Comparison of ENCODE assay signal across 13 mouse cellular contexts in the genomic region with DNA sequence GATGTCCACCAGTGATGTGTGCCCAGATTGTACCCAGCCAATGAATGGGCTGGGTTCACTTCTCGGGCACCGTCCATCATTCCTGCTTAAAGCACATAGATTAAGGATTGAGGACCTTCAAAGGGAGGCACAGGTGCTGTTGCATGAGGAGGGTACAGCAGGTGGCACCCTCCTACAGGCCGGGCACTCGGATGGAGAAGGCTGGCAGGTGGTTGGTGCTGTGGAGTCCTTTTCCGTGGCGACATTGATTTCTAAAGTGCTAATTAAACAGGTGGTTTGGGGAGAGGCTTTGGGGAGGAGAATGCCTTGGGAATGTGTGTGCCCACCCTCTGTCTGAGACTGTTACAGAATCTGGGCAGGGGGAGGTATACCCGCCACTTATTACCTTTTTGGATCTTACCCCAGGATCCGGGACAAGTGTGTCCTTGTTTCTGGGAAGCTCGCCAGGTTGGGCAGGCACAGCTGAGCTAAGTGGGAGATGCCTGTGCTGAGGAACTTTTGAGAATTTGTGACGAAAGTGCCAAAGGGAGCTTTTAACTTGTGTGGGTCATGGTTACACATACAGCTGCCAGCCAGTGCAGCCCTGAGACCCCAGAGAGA. TPM values are rescaled to one million over a fixed set of nuclear protein-coding genes. Genes with fewer than 3 reads are reported as not detected.
DNase-seq lines count a peak whose midpoint lies in the region; ATAC-seq lines count a peak whose summit lies in the region.
"Had no signal": no experiment of that assay in that cellular context is flagged by ENCODE, and none has a peak within 500 bp of the region (broad histone marks: within the 10 kb centered on the region; RNA-seq: fewer than 3 reads in every experiment).

No protein-coding gene starts in this region.

- 73% methylated on average over 10 of the region's 10 CpGs for WGBS in heart, embryonic 12.5 days
- 58% methylated on average over 10 of the region's 10 CpGs for WGBS in heart, embryonic 16.5 days

- no peaks in the 10 kb centered on the region for H3K9me3 ChIP-seq in heart, embryonic 12.5 days (replicated peaks)
- H3K9me3 ChIP-seq in heart, embryonic 16.5 days (replicated peaks; ENCODE audit: control insufficient read depth, low read length): no peaks in the 10 kb centered on the region
- H3K9me3 ChIP-seq: liver, embryonic 15.5 days had no signal

- H3K4me3 ChIP-seq in heart, embryonic 12.5 days: no peak overlapping the region
- no peak overlapping the region for H3K4me3 ChIP-seq in heart, embryonic 16.5 days (ENCODE audit: low read length)
- H3K4me3 ChIP-seq: erythroblast, embryonic 14.5 days; liver, embryonic 15.5 days had no signal

- no peak for ATAC-seq in heart, embryonic 12.5 days (ENCODE audit: insufficient number of reproducible peaks, low FRiP score)
- ATAC-seq in heart, embryonic 16.5 days (replicated peaks; ENCODE audit: extremely low read depth, insufficient read depth, low FRiP score): peak; percentile 16; the same call in 1 of the 2 replicates

- intact Hi-C loops in heart, postnatal 25 days (cut with DNase I): no loop called here

- peak overlapping the region; percentile 32; the same call in 1 of the 2 replicates for H3K27ac ChIP-seq in heart, embryonic 12.5 days (ENCODE audit: poor library complexity, severe bottlenecking)
- peak overlapping the region; percentile 80 for H3K27ac ChIP-seq in heart, embryonic 16.5 days (ENCODE audit: low read length)
- H3K27ac ChIP-seq: liver, embryonic 15.5 days had no signal

- DNase-seq in heart, postnatal 25 days (ENCODE audit: low spot score): no peak
- peak; percentile 46 to 61 for DNase-seq in adrenal gland, postnatal 36 days
- peak; percentile 60 for DNase-seq in lung, postnatal 25 days (ENCODE audit: low spot score)
- DNase-seq in Muller cell, postnatal 12 days (ENCODE audit: inconsistent ontology term): no peak
- DNase-seq in kidney, adult 11 months: no peak
- DNase-seq in c-Kit-positive CD71-positive TER-119-positive erythroid progenitor cells, embryonic 14.5 days (ENCODE audit: low spot score): no peak
- DNase-seq: cerebellum, adult 9-10 months; kidney, postnatal 14 days; thymus, postnatal 36 days had no signal

- peaks cover 41% of the 10 kb centered on the region for H3K4me1 ChIP-seq in heart, embryonic 12.5 days (replicated peaks)
- H3K4me1 ChIP-seq in heart, embryonic 16.5 days (ENCODE audit: control insufficient read depth, insufficient read depth, low read length): peaks cover 27% of the 10 kb centered on the region
- H3K4me1 ChIP-seq: liver, embryonic 15.5 days had no signal

- H3K36me3 ChIP-seq in heart, embryonic 12.5 days: no peaks in the 10 kb centered on the region
- H3K36me3 ChIP-seq in heart, embryonic 16.5 days (ENCODE audit: control insufficient read depth, insufficient read depth): no peaks in the 10 kb centered on the region
- H3K36me3 ChIP-seq: liver, embryonic 15.5 days had no signal

- 0 out of 2 replicates have a peak, but pooled peaks cover 7% of the 10 kb centered on the region for H3K27me3 ChIP-seq in heart, embryonic 12.5 days (replicated peaks)
- H3K27me3 ChIP-seq in heart, embryonic 16.5 days (ENCODE audit: control insufficient read depth, insufficient read depth, low read length): no peaks in the 10 kb centered on the region

- no peak overlapping the region for H3K9ac ChIP-seq in heart, embryonic 12.5 days
- peak overlapping the region; percentile 26; the same call in 1 of the 2 replicates for H3K9ac ChIP-seq in heart, embryonic 16.5 days (ENCODE audit: low read length)
- H3K9ac ChIP-seq: liver, embryonic 15.5 days had no signal

- no peak overlapping the region for H3K4me2 ChIP-seq in heart, embryonic 12.5 days
- no peak overlapping the region for H3K4me2 ChIP-seq in heart, embryonic 16.5 days (ENCODE audit: low read depth, low read length)
- H3K4me2 ChIP-seq: liver, embryonic 15.5 days had no signal

RNA-seq across cellular contexts. Expression of gene Ndrg4, which starts 11.4 kb away (rescaled TPM):
- 307 and 309 TPM in 2 replicates for polyA plus RNA-seq in heart, embryonic 12.5 days (2016; fragmentation: Nextera tagmentation; extraction: Ambion mirVana)
- 100 to 1,000 TPM; 317 to 336 TPM for total RNA-seq in heart, postnatal 25 days (2021)
- 10 to 100 TPM; 16.1 to 21.6 TPM for total RNA-seq in adrenal gland, postnatal 36 days (2021)
- polyA plus RNA-seq in heart, embryonic 16.5 days (2015; fragmentation: Nextera tagmentation; extraction: Ambion mirVana): 374 and 395 TPM in 2 replicates

RNA-seq across cellular contexts. Expression of gene Setd6, which starts 27.5 kb away (rescaled TPM):
- polyA plus RNA-seq in heart, embryonic 12.5 days (2016; fragmentation: Nextera tagmentation; extraction: Ambion mirVana): 18.7 and 20.3 TPM in 2 replicates
- total RNA-seq in heart, postnatal 25 days (2021): 10 to 100 TPM; 14.1 to 15.1 TPM
- total RNA-seq in adrenal gland, postnatal 36 days (2021): 10 to 100 TPM; 30.1 to 35.5 TPM
- 16.5 and 17.3 TPM in 2 replicates for polyA plus RNA-seq in heart, embryonic 16.5 days (2015; fragmentation: Nextera tagmentation; extraction: Ambion mirVana)

RNA-seq across cellular contexts. Expression of gene Gins3, which starts 54.9 kb away (rescaled TPM):
- polyA plus RNA-seq in heart, embryonic 12.5 days (2016; fragmentation: Nextera tagmentation; extraction: Ambion mirVana): 18.2 and 19.0 TPM in 2 replicates
- 1 to 10 TPM in 1 of 2 experiments, under 1 TPM in 1; 0.88 to 1.3 TPM for total RNA-seq in heart, postnatal 25 days (2021)
- total RNA-seq in adrenal gland, postnatal 36 days (2021): 1 to 10 TPM; 2.9 to 3.2 TPM
- 13.4 and 13.8 TPM in 2 replicates for polyA plus RNA-seq in heart, embryonic 16.5 days (2015; fragmentation: Nextera tagmentation; extraction: Ambion mirVana)

Comparison
In these comparisons a context has a peak if more than half of its experiments do, and no peak if none do; other contexts are left out.
1. DNase-seq: peak in adrenal gland, postnatal 36 days (2 of 2) and lung, postnatal 25 days (single experiment); none in heart, postnatal 25 days (single experiment), Muller cell, postnatal 12 days (single experiment), kidney, adult 11 months (single experiment) and c-Kit-positive CD71-positive TER-119-positive erythroid progenitor cells, embryonic 14.5 days (single experiment).
2. RNA of gene Ndrg4, which starts 11.4 kb away (total RNA-seq): 317 to 336 TPM in heart, postnatal 25 days; 16.1 to 21.6 TPM in adrenal gland, postnatal 36 days; every median in the first group is over 10 times any median in the second.